Mouse (Mus musculus) hindbrain, embryonic 11.5 days (tissue): Measurements from ENCODE around the gene Mecom. TPM values are rescaled to one million over a fixed set of nuclear protein-coding genes. Genes with fewer than 3 reads are reported as not detected.

ENCODE experiments used
- ATAC-seq: fragments of 200-750 bp; cut with Nextera tagmentation; 2 replicates; pipeline ENCODE4 v1.8.0; 2017; ENCODE audit warnings: mild to moderate bottlenecking, moderate TSS enrichment, moderate library complexity; ENCODE audit not compliant: low FRiP score
- DNase-seq: peaks from one replicate; pipeline ENCODE4 v3.0.0-alpha.2; 2015; ENCODE audit warnings: low spot score
- H3K27ac ChIP-seq: fragments of 300-500 bp; sonication (generic); 2 replicates; pipeline ENCODE4 v1.5.1; 2014; ENCODE audit warnings: mild to moderate bottlenecking, low read depth, low read length
- H3K27me3 ChIP-seq: fragments of 300-500 bp; sonication (generic); 2 replicates; pipeline ENCODE4 v1.6.1; 2014; ENCODE audit warnings: mild to moderate bottlenecking, low read length, moderate library complexity, mixed read lengths; ENCODE audit not compliant: control insufficient read depth, insufficient read depth
- H3K36me3 ChIP-seq: fragments of 300-500 bp; sonication (generic); 2 replicates; pipeline ENCODE4 v1.6.1; 2014; ENCODE audit warnings: mild to moderate bottlenecking, low read length, moderate library complexity, mixed read lengths; ENCODE audit not compliant: control insufficient read depth, insufficient read depth
- H3K4me1 ChIP-seq: fragments of 300-500 bp; sonication (generic); replicated peaks from 2 replicates; pipeline ENCODE4 v1.6.1; 2014; ENCODE audit warnings: low read length, mixed read lengths; ENCODE audit not compliant: control insufficient read depth, insufficient read depth
- H3K4me2 ChIP-seq: fragments of 300-500 bp; sonication (generic); replicated peaks from 2 replicates; pipeline ENCODE4 v1.6.1; 2014; ENCODE audit warnings: mild to moderate bottlenecking, low read depth, low read length
- H3K4me3 ChIP-seq: fragments of 300-500 bp; sonication (generic); 2 replicates; pipeline ENCODE4 v1.5.1; 2014; ENCODE audit warnings: low read depth, low read length
- H3K9ac ChIP-seq: fragments of 300-500 bp; sonication (generic); 2 replicates; pipeline ENCODE4 v1.6.1; 2014; ENCODE audit warnings: low read depth, low read length
- H3K9me3 ChIP-seq: fragments of 300-500 bp; sonication (generic); 2 replicates; pipeline ENCODE4 v1.6.1; 2016; ENCODE audit warnings: low read length; ENCODE audit not compliant: control insufficient read depth
- WGBS: fragments of 180-500 bp; shearing (Covaris S2); extraction: QIAGEN DNeasy Blood & Tissue Kit; methylation state at CpG from one replicate; pipeline ENCODE4 v1.1.7; 2014; 5-methylcytosine and 5-hydroxymethylcytosine counted together
- polyA plus RNA-seq: library from polyadenylated mRNA; unstranded; fragments of >200 nt; fragmentation: Nextera tagmentation; extraction: Ambion mirVana; gene quantifications from 2 replicates; pipeline ENCODE4 v1.2.1, GENCODE M21; 2014

The Mecom gene
- polyA plus RNA-seq, 1 experiment from 2014 or later: 44.3 TPM

DNA sequence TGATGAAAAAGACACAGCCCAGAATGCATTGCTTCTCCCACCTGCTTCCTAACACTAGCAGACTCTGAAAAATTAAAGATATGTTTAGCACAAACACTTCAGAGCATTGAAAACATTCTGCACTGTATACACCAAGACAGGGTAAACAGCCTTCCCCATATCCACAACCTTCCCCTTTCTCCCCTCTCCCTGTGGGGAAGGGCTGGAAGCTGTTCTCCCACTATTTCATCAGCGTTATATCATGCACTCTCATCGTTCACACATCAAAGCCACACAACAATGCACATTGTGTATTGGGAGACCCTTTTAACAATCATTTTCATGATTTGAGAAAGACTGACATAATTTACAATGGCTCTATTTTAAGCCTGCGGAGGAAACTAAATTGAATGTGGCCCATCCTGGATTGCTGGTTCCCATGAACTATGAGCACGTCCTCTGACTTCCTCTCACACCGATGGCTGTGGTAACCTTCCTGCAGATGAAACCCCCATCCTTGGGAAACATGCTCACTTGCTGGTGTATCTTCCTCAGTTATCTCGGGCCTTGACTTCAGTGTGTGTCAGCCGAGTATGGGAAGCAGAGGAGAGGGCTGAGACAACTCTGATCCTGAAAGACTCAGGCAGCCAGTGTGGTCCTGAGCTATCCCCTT lies 566.4 kb downstream of the Mecom start:
- Histone ChIP-seq H3K27me3 (no peaks in the 10 kb centered on the region), H3K36me3 (no peaks in the 10 kb centered on the region), H3K4me2 (no peak overlapping the region), H3K4me3 (no peak overlapping the region), H3K27ac (no peak overlapping the region), H3K9ac (no peak overlapping the region), H3K9me3 (no peaks in the 10 kb centered on the region), H3K4me1 (no peaks in the 10 kb centered on the region)
- WGBS: 81% methylated on average over 7 of the region's 7 CpGs
- DNase-seq (no peak), ATAC-seq (no peak)

DNA sequence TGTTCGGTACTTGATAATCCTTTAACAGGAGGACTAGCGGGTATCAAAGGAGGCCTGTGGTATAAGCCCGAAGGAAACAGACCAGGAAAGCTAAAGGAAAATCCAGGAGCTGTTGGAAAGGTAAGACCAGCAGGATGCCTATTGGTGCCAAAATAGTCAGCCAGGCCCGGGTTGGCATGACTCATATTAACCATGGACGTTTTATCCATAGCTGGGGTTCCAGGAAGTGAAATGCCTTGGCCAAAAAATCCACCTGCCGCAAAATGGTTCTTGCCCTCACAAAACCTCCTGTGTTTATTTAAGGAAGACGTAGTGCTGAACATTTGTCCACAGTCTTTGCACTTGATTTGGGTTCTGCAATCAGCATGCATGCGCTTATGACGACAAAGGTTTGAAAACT lies 567.3 kb downstream of the Mecom start:
- WGBS: 92% methylated on average over 9 of the region's 9 CpGs
- Histone ChIP-seq H3K4me2 (no peak overlapping the region), H3K9me3 (no peaks in the 10 kb centered on the region), H3K4me3 (no peak overlapping the region), H3K4me1 (no peaks in the 10 kb centered on the region), H3K27me3 (no peaks in the 10 kb centered on the region), H3K27ac (no peak overlapping the region), H3K9ac (no peak overlapping the region), H3K36me3 (no peaks in the 10 kb centered on the region)
- ATAC-seq: no peak
- no peak for DNase-seq

- Histone ChIP-seq H3K9ac (no peak overlapping the region), H3K4me1 (no peaks in the 10 kb centered on the region), H3K27me3 (no peaks in the 10 kb centered on the region), H3K4me2 (no peak overlapping the region), H3K27ac (no peak overlapping the region), H3K9me3 (no peaks in the 10 kb centered on the region), H3K4me3 (no peak overlapping the region), H3K36me3 (no peaks in the 10 kb centered on the region)
- no peak for ATAC-seq
- 79% methylated on average over 4 of the region's 4 CpGs for WGBS
- no peak for DNase-seq
Measured at GRCm38 (mm10) chr3:29976580-29976979, 571.2 kb downstream of the Mecom start.

- DNase-seq: no peak
- 87% methylated on average over 11 of the region's 11 CpGs for WGBS
- no peaks in the 10 kb centered on the region for H3K27me3 ChIP-seq
- H3K36me3 ChIP-seq: no peaks in the 10 kb centered on the region
- H3K27ac ChIP-seq: no peak overlapping the region
- no peak overlapping the region for H3K4me2 ChIP-seq
- H3K9ac ChIP-seq: no peak overlapping the region
- H3K4me3 ChIP-seq: no peak overlapping the region
- H3K9me3 ChIP-seq: no peaks in the 10 kb centered on the region
- no peaks in the 10 kb centered on the region for H3K4me1 ChIP-seq
- no peak for ATAC-seq
Measured at GRCm38 (mm10) chr3:29968433-29968949, 579.3 kb downstream of the Mecom start.

- DNase-seq: no peak
- no peaks in the 10 kb centered on the region for H3K9me3 ChIP-seq
- H3K4me1 ChIP-seq: no peaks in the 10 kb centered on the region
- no peak overlapping the region for H3K27ac ChIP-seq
- H3K36me3 ChIP-seq: no peaks in the 10 kb centered on the region
- no peak overlapping the region for H3K4me3 ChIP-seq
- 87% methylated on average over 7 of the region's 7 CpGs for WGBS
- H3K27me3 ChIP-seq: no peaks in the 10 kb centered on the region
- no peak overlapping the region for H3K4me2 ChIP-seq
- ATAC-seq: no peak
- H3K9ac ChIP-seq: no peak overlapping the region
Measured at GRCm38 (mm10) chr3:29963953-29964352, 583.9 kb downstream of the Mecom start.

DNA sequence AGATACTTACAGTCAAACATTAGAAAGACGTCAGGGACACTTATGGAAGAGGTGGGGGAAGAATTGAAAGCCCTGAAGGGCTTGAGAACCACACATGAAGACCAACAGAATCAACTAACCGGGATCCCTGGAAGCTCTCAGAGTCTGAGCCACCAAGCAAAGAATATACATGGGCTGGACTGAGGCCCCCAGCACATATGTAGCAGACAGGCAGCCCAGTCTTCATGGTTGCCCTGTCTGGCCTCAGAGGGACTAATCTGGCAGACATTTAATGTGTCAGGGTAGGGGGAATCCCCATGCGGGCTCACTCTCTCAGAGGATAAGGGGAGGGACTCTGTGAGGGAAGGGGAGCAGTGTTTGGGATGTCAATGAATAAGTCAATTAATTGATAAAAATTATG lies 584.4 kb downstream of the Mecom start:
- DNase-seq: no peak
- Histone ChIP-seq H3K4me3 (no peak overlapping the region), H3K4me1 (no peaks in the 10 kb centered on the region), H3K27ac (no peak overlapping the region), H3K36me3 (no peaks in the 10 kb centered on the region), H3K4me2 (no peak overlapping the region), H3K9ac (no peak overlapping the region), H3K27me3 (no peaks in the 10 kb centered on the region), H3K9me3 (no peaks in the 10 kb centered on the region)
- no peak for ATAC-seq
- WGBS: 88% methylated on average over 3 of the region's 3 CpGs

GRCm38 (mm10) chr3:29959051-29959450 lies 588.8 kb downstream of the Mecom start:
- H3K27ac ChIP-seq: no peak overlapping the region
- no peaks in the 10 kb centered on the region for H3K36me3 ChIP-seq
- H3K9ac ChIP-seq: no peak overlapping the region
- no peaks in the 10 kb centered on the region for H3K4me1 ChIP-seq
- WGBS: 84% methylated on average over 3 of the region's 3 CpGs
- no peaks in the 10 kb centered on the region for H3K27me3 ChIP-seq
- DNase-seq: no peak
- no peak overlapping the region for H3K4me3 ChIP-seq
- H3K4me2 ChIP-seq: no peak overlapping the region
- no peak for ATAC-seq
- no peaks in the 10 kb centered on the region for H3K9me3 ChIP-seq

GRCm38 (mm10) chr3:29957365-29958236 lies 590.2 kb downstream of the Mecom start:
- H3K4me3 ChIP-seq: no peak overlapping the region
- DNase-seq: no peak
- no peaks in the 10 kb centered on the region for H3K36me3 ChIP-seq
- WGBS: 83% methylated on average over 10 of the region's 10 CpGs
- H3K9ac ChIP-seq: no peak overlapping the region
- H3K4me2 ChIP-seq: no peak overlapping the region
- no peaks in the 10 kb centered on the region for H3K9me3 ChIP-seq
- no peak overlapping the region for H3K27ac ChIP-seq
- no peaks in the 10 kb centered on the region for H3K4me1 ChIP-seq
- H3K27me3 ChIP-seq: no peaks in the 10 kb centered on the region
- ATAC-seq: no peak

DNA sequence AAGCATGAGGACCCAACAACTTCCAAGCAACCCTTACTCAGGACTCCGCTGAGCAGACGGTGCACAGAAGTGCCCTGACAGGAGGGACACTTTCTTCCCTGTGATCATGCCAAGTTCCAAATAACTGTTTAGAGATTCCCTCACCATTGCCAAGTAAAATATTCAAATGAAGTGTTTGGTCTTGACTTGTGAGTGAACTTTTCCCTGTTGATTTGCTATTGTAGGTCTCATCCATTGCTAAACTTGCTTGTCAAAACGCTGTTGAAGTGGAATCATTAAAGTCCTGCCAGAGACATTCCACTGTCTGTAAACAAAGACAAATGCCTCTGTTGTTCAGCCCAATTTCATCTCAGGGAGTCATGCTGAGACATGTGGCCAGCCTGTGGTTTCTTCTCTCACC lies 594.5 kb downstream of the Mecom start:
- Histone ChIP-seq H3K4me3 (no peak overlapping the region), H3K36me3 (no peaks in the 10 kb centered on the region), H3K4me2 (no peak overlapping the region), H3K9ac (no peak overlapping the region), H3K4me1 (no peaks in the 10 kb centered on the region), H3K27me3 (no peaks in the 10 kb centered on the region), H3K27ac (no peak overlapping the region), H3K9me3 (no peaks in the 10 kb centered on the region)
- ATAC-seq (no peak), DNase-seq (no peak)
- 63% methylated on average over 3 of the region's 3 CpGs for WGBS
